Mouse (Mus musculus) kidney, adult 11 months (tissue): ENCODE measurements at regions not wholly inside any gene's neighbourhood (a gene's known extent, or its start where the extent isn't known, plus 50 kb on each side); places are given as distances from the start of the nearest gene placed in this dataset.
"Not testable (repeated sequence)": the region's sequence is repeated elsewhere in the genome, so short reads cannot be mapped to it uniquely, and the experiment has no call there.

Experiments used
- DNase-seq: peaks from one replicate; pipeline ENCODE4 v3.0.0; 2022

DNA sequence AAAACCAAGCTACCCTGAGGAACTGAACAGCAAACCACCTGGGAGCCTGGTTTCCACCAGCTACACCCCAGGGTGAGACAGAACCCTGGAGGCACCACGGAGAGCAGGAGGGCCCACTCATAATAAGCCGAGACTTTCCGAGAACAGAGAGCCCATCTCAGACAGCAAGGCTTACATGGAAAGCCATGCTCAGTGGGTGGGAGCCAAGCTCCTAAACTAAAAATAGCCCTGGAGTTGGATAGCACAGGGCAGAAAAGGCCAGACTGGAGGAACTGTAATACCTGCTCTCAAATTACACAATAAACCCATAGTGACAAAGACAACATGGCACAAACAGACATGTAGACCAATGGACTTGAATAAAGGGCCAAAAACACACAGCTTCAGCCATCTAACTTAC lies 69.9 kb downstream of the Fbxo4 start:
- no peak for DNase-seq

DNA sequence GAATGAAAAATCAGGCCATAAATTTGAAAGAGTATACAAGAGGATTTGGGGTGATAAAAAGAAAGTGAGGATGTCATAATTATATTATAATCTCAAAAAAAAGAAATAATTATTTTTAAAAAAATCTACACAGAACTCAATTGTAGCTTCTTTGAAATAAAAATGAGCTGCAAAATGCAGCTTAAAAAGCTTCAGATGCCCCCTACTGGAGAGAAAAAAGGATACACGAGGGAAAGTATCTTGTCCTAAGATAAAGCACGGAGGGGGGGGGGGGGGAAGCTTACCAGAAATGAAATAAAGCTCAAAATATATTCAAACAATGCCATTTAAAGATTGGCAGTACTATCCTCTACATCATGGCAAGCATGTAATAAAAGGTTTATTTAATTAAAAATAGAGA lies 70.7 kb downstream of the Fbxo4 start:
- DNase-seq = no peak

DNA sequence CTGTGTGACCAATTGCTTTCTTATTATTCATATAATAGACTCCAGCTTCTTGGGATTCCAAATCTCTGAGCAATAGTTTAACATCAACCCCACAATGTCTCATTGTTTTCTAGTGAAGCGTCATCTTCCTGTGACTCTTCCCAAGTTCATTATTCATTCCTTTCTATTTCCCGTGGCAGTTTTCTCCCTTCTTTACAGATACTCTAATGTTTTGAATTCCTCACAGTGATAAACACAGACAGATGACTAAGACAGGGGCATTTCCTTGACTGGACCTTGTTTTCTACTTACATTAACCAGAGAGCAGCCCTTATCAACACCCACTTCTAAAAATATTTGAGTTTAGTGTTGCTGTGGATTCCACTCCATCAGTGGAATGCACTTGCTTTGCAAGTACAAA lies 73.8 kb downstream of the Fbxo4 start:
- no peak for DNase-seq

DNA sequence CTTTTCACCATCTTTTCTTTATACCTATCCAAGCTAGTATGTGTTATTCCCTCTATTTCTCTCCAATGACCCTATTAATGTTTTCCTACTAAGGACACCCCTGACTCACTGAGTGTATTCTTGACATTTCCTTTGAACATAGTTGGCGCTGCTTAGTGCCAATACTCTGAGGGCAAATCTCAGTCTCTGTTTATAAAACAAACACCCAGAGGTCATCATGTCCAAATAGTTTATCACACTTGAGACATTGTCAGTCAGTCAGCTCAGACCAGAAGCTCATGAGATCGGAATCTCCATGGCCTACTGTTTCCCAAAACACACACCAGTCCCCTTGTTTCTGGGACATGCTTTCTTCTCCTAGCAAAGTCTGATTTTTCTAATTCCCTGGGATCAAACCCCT lies 100.9 kb downstream of the Fbxo4 start:
- DNase-seq = no peak

DNA sequence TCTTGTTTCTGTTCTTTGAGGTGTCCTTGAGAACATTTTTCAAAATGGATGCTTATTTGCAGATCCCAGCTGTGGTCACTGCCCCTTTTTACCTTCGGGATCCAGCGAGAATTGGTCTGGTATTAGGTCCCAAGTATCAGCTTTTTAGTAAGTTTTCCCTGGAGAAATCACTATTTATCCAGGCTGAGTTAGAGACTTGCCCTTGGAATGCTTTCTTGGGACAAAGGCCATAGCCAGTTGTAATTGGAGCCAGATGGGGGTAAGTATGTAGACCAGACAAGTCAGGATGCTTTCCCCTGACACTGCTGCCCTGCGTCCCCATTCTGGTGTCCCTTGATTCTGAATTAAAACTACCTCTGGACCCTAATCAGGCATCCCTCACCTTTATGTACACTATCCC lies 101.9 kb downstream of the Fbxo4 start:
- DNase-seq = no peak

DNA sequence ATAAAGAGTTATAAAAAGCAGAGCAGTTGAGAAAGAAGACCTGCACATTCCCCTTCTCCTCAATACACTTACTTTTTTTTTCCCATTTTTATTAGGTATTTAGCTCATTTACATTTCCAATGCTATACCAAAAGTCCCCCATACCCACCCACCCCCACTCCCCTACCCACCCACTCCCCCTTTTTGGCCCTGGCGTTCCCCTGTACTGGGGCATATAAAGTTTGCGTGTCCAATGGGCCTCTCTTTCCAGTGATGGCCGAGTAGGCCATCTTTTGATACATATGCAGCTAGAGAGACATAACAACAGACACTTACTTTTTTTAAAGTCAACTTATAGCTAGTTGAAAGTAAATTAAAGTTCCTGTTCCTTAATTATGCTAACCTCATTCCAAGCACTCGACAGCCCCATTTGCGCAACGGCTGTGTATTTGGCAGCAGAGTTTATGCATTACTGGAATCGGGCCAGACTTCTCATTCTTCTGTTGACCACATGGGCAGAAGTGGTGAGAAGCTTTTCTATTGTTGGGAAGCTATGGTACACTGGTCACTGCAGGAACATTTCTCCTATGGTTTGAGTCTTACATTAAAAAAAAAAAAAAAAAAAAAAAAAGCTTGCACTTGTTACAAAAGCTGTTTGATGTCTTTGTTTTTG lies 104.0 kb downstream of the Fbxo4 start:
- peak; percentile 40 for DNase-seq

DNA sequence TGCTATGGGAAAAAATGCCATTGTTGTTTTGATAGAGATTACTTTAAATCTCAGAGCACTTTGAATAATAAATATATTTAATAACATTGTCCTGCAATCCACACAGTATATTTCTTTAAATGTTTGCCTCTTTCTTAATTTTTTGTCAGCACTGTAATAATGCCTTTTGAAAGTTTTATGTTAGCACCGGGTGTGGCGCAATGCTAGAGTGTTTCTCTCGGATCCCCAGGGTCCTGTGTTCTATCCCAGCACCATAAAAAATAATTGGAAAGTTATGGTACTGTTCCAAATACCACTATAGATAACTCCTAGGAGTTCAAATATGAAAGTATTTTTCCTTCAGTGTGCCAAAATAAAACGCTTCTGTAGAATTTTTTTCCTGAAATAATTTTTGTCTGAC lies 147.6 kb downstream of the Fbxo4 start:
- DNase-seq = no peak

DNA sequence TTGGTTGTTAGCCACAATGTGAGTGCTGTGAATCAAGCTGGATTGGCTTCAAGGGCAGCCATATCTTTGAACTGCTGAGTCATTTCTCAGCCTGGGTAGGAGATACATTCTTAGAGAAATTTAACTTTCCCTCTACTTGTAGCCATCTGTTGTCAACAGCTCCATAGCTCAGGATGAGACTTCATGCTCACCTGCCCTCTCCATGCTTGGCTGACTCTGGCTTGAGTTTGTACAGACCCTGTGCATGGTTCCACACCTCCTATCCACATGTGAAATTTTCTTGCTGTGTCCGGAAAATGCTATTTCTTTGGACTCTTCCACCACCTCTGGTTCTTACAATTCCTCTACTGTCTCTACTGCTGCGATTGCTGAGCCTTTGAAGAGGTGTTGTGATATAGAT lies 173.9 kb downstream of the Fbxo4 start:
- peak; percentile 7 for DNase-seq

DNA sequence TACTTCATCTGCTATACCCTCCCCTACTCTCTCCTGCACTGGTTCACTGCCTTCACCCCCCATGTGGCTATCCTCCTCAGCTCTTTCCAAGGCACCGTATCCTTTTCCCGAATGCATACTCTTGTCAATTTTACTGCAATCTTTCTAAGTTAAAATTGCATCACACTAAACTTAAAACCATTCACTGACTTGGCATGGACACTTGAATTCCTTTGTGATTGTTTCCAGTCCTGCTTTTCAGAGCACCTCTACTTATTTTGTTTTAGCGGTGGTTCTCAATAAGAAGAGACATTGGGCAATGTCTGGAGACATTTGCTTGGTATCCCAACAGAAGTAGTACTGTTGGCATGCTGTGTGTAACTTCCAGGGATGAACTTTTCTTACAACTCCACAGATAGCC lies 192.6 kb upstream of the Ghr start:
- DNase-seq = no peak

DNA sequence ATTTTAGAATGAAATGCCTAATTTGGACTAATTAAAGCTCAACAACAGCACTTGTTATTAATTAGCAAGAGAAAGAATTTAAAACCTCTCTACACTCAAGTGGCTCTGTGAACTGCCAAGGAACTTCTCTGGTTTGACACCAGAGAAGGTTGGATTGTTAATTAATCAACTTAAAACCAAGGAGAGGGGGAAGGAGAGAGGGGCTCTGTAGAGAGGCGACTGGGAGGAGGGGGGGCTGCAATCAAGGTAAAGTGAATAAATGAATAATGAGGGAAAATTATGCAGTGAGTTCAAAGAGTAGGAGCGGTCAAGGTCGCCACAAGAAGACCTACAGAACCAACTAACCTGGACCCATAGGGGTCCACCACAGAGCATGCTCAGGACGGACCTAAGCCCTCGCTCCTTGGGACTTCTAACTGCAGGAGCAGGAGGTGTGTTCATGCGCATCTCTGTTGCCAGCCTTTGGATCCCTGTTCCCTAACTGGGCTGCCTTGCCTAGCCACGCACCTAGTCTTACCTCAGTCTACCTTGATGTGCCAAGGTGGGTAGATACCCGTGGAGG lies 189.0 kb upstream of the Ghr start:
- DNase-seq = no peak

DNA sequence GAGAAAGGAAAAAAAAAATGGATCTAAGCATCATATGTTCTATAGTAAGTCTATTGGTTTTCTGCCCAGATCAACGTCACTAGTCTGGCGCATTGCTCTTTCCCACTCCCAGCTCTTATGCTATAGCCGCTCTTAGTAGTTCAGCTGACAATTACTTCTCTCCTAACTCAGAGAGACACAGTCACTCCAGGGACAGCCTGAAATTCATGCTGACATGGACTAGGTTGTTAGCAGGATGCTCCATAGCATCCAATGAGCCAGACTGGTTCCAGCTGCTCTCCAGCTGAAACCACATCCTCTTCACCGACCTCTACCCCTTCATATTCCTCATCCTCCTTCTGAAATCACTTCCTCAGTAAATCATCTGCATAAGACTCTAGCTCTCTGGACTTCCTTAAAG lies 187.0 kb upstream of the Ghr start:
- peak; percentile 7 for DNase-seq

DNA sequence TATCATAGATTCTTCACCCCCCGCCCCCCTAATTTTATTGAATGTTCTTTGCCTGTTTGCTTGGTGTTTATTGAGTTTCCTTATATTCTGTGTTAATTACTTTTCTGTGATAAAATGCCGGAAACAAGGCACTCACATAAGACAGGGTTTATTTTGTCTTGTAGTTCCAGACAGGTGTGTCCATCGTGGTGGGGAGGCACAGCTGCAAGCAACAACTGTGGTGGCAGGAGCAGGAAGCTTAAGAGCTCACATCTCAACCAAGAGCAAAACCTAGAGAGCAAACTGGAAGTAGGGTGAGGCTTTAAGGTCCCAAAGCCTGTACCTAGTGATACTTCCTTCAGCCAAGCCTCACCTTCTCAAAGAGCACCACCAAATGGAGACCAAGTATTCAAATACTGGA lies 181.4 kb upstream of the Ghr start:
- DNase-seq = no peak

DNA sequence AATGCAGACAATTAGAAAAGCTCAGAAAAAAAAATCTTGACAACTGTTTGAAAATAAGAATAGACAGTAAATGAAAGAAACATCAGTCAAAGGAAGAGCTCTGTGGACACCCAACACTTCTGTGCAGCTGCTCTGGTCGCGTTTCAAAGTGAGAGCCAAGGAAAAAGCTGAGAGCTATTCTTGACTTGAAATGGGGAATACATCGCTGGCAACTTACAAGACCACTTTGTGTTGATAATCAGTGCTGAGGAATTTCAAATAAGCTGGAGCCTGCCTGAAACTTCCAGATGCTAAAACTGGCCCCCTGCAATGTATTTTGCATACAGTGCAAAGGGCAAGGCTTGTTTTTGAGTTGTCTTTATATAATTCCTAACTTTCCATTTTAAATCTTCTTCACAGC lies 177.1 kb upstream of the Ghr start:
- no peak for DNase-seq

DNA sequence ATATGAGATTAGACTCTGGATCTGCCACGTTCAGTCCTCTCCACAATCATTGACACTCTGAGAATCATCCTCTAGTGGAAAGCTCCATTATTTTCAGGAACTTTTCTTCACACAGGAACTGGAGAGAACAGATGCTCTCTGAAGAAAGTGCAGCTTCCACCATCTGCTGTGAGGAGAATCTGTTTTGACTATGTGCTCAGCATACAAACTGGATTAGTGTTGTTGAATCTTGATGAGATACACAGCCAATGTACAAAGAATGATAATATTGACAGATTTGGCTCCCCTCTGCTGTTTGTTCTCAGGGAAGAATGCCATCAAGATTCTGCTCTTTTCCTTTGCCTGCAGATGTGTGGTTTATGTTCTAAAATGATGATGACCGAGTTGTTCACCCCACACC lies 172.3 kb upstream of the Ghr start:
- DNase-seq = no peak

DNA sequence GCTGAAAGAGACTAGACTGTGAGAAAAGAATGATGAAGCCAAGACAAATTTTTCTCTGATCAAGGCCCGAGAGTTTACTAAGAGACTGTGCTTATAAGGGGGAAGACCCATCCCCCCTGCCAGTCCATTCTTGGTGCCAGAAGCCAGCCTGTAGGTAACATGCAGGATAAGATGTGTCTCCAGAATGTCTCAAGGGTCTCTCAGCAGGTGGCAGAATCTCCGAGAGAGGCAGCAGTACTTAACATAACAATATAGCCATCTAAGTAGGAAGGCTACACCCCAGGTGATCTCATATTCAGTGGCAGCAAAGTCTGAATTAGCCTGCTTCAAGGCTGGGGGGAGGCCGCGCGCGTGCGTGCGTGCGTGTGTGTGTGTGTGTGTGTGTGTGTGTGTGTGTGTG lies 164.8 kb upstream of the Ghr start:
- not testable (repeated sequence) for DNase-seq

DNA sequence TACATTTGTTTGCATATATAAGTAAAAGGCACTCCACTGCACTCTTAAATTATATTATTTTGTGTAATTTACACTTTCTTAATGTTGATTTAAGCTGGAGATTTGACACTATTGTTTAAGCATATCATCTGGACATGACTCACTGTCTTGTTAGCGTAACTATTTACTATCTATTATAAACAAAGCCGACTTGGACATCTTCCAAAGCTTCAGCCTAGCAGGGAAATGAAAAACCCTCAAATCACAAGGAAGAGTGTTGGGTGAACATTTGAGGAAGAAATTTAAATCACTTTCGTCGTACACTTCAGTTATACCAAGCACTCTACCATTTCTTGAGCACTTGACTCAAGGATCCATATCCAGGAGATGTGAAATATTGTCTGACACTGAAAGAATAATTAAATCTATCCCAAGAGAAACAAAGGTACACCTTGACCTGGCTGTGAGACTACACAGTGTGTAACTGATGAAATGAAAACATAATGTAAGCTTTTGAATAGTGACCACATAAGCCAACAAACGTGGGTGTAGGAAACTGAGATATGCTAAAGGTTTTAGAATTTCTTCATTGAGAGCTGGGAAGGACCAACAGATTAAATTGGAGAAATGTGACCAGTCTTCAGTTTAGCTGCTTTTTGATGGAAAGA lies 160.0 kb upstream of the Ghr start:
- DNase-seq = no peak

DNA sequence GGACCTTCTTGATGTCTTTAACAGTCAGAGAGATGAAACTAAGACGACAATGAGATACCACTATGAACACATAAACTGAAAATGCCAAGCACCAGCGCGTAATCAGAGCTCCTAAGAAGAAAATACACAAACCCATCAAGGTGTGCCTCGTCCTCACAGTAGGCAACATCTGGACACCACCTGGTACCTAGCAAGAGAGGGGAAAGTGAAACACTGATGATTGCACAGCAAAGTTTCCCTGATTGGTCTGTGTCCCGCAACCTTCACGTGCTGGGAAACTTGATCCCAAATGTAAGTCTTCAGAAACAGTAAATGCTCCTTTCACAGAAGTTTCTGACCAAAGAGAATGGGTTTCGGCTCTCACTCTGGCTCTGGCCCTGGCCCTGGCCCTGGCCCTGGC lies 158.9 kb upstream of the Ghr start:
- DNase-seq = no peak

DNA sequence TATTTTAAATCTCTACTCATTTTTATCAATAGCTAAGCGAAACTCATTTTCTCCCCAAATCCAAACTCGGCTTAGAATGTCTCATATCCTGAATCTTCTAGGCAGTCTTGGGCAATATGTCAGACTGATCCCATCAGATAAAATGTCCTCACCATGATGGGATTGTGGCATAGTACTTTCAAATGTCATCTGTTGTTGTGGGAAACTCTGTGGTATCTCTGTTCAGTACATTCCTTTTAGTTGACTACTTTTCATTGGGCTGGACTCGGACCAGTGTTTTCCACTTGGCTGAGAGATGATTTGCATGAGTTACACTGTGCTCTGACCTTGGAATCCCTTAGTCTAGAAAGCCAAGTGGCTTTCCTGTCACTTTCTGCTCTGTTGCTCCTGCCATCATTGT lies 141.9 kb upstream of the Ghr start:
- DNase-seq = peak; percentile 63

DNA sequence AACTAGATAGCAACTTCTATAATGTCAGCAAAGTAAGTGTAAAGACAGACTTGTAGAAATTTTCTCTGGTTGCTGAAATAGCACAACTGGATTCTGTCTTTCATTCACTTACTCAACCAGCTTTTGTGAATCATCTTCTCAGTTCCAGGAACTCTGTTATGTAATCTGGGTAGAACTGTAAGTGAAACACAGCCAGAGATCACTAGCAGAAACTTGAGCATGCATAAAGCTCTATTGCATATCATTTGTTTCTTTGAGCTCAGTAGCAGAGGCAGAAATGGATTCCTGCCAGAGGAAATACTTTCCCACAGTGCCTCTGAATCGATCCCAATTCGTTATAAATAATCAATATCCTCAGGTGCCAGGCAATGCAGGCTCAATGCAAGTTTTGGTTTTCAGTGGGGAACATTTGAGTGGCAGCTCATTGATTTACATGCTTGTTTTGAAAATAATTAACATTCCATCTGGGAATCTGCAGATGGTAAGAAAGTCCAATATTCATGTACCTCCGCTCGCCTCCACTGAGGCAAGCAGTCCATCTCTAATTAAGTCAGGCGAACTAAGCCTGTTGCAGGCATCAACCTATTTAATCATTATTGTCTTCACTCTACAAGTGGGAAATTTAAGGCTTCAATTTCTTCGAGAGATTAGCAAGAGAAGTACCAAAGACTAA lies 137.5 kb upstream of the Ghr start:
- DNase-seq = peak; percentile 34

DNA sequence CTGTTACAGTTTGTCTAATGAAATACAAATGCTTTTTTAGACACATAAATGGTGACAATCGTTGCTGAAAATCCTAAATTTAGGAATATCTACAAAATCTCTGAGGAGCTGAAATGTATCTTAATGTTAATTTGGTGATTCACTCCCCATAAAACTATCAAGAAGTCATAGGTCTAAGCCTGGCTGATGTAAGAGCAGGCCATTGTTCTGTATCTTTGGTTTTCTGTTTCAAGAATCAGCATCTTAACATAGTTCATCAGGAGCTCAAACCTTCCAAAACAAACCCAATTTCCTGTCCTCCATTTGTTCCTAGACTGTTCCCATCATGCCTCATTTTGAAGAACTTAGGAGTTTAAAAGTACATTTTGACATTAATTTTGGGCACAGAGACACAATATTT lies 128.5 kb upstream of the Ghr start:
- no peak for DNase-seq

DNA sequence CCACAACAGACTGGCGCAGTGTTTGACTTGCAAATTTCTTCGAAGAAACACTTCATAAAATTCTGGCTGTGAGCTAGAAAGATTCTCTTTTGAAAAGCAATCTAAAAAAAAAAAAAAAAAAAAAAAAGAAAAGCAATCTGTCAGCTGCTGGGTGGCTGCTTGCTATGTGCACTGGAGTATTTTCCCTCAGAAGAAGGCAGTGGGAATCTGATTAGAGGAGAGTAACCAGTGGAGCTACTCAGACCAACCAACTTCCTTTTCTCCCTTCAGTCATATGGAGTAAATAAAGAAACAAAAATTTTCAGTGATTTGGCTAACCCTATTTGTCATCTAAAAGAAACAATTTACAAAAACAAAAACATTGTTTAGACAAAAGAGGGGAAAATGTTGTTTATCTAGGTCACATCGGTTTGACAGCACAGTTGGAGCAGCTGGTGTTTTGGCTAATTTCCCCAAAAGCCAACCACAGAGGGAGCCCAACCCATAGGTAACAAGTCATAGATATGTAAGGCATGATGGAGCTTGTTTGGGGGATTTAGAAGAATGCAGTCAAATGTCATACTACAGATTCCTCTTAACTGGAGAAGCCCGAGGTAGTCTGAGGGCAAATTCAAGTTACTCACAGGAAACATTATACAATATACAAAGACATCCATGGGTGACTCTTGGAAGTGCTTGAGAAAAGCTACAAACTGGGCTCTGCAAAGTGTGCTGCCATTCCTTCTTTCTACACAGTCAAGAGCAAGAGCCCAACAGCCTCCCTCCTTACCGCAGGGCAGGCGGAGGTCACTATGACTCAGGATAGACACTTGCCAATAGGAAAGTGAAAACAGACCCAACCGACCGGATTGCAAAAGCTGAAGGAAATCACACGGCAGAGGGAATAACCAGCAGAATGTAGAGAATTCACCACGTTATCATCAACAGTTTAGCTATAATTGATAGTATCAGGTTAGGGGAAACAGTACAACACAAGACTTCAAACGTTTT lies 124.1 kb upstream of the Ghr start:
- peak; percentile 5 for DNase-seq

DNA sequence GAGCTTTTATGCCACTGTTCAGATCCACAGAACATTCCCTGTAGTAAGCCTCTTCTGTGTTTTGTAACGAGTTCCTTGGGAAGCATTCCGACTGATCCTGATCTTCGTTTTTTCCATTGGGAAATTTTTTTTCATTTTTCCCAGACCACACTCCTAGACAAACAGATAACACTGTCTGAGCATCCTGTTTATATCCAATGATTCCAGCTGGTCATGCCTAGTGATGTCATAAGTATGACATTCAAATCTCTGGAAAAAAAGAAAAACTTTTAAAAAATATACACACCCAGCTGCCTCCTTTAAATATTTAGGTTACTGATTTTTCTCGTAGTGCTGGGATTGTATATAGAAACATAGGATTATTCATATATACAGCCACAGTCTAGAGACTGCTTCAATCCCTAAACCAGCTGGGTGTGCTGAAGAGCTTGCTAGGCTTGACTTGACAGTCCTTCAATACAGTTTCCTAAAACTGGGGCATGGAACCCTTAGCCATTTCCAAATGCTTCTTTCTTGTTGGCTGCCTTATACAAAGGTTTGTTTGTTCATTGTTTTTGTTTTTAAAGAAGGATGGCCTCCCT lies 116.0 kb upstream of the Ghr start:
- DNase-seq = no peak

DNA sequence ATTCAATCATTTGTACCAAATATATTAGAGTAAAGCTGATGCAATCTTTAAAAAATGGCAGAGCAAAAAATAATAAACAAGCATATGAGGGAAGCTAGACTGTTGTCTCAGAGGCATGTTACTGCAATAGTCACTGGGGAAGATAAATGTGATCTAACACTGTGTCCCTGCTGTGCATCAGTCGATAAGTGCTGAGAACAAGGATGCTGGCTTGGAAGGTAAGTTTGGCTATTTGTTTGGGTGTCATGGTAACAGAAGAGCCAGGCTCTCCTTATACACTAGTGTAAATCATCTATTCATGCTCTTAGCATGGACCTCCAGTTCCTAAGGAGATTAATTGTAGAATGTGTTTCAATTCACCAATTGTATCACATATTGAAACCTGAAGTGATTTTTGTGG lies 102.0 kb upstream of the Ghr start:
- no peak for DNase-seq
